Mouse (Mus musculus) kidney, embryonic 15.5 days (tissue): Measurements from ENCODE around the gene E330034G19Rik. TPM values are rescaled to one million over a fixed set of nuclear protein-coding genes. Genes with fewer than 3 reads are reported as not detected.
"Not testable (repeated sequence)": the region's sequence is repeated elsewhere in the genome, so short reads cannot be mapped to it uniquely, and the experiment has no call there.

Experiments used
- ATAC-seq: fragments of 200-750 bp; cut with Nextera tagmentation; replicated peaks from 2 replicates; pipeline ENCODE4 v1.8.0; 2017; ENCODE audit warnings: moderate TSS enrichment; ENCODE audit not compliant: low FRiP score
- H3K27ac ChIP-seq: fragments of 300-500 bp; sonication (generic); 2 replicates; pipeline ENCODE4 v1.5.1; 2015; ENCODE audit warnings: mild to moderate bottlenecking, inconsistent platforms
- H3K27me3 ChIP-seq: fragments of 300-500 bp; sonication (generic); 2 replicates; pipeline ENCODE4 v1.6.1; 2015; ENCODE audit warnings: inconsistent platforms
- H3K36me3 ChIP-seq: fragments of 300-500 bp; sonication (generic); 2 replicates; pipeline ENCODE4 v1.6.1; 2015; ENCODE audit warnings: inconsistent platforms
- H3K4me1 ChIP-seq: fragments of 300-500 bp; sonication (generic); 2 replicates; pipeline ENCODE4 v1.6.1; 2015; ENCODE audit warnings: inconsistent platforms
- H3K4me2 ChIP-seq: fragments of 300-500 bp; sonication (generic); 2 replicates; pipeline ENCODE4 v1.6.1; 2015; ENCODE audit warnings: moderate library complexity, mild to moderate bottlenecking, inconsistent platforms
- H3K4me3 ChIP-seq: fragments of 300-500 bp; sonication (generic); replicated peaks from 2 replicates; pipeline ENCODE4 v1.5.1; 2015; ENCODE audit warnings: mild to moderate bottlenecking, inconsistent platforms
- H3K9ac ChIP-seq: fragments of 300-500 bp; sonication (generic); 2 replicates; pipeline ENCODE4 v1.6.1; 2015; ENCODE audit warnings: mild to moderate bottlenecking, inconsistent platforms
- H3K9me3 ChIP-seq: fragments of 300-500 bp; sonication (generic); replicated peaks from 2 replicates; pipeline ENCODE4 v1.6.1; 2016; ENCODE audit warnings: inconsistent platforms
- whole genome bisulfite sequencing: fragments of 180-500 bp; shearing (Covaris S2); methylation state at CpG from one replicate; pipeline ENCODE4 v1.1.7; 2015; ENCODE audit warnings: mixed read lengths; 5-methylcytosine and 5-hydroxymethylcytosine counted together
- polyA plus RNA-seq: library from polyadenylated mRNA; unstranded; fragments of >200 nt; fragmentation: Nextera tagmentation; extraction: Ambion mirVana; gene quantifications from 2 replicates; pipeline ENCODE4 v1.2.1, GENCODE M21; 2015

The E330034G19Rik gene
- polyA plus RNA-seq, 1 experiment from 2014 or later: not detected

- H3K27ac ChIP-seq: no peak overlapping the region
- no peak overlapping the region for H3K4me2 ChIP-seq
- no peaks in the 10 kb centered on the region for H3K4me1 ChIP-seq
- no peaks in the 10 kb centered on the region for H3K9me3 ChIP-seq
- ATAC-seq: no peak
- no peak overlapping the region for H3K4me3 ChIP-seq
- peaks cover 5% of the 10 kb centered on the region for H3K27me3 ChIP-seq
- 57% methylated on average over 2 of the region's 2 CpGs for WGBS
- H3K36me3 ChIP-seq: no peaks in the 10 kb centered on the region
- H3K9ac ChIP-seq: no peak overlapping the region
Observed at GRCm38 (mm10) chr14:24273575-24273974, 19.4 kb upstream of the E330034G19Rik start.

DNA sequence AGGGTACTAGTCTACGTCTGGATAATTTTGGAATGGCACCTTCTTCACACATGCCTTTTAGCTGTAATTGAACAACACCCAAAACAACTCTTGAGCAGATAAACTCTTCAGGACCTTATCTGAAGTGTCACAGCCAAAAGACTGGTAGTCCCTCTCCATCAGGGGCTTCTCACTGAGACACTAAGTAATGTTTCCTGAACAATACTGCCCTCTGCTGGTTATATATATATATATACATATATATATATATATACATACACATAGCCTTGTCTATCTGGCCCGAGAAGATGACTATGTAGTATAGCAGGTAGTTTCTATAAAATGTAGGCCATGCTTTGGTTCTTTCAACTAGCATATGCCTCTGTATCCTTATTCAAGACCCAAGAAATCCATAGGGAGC is 17.5 kb upstream of the E330034G19Rik start:
- no peak overlapping the region for H3K27ac ChIP-seq
- no peak for ATAC-seq
- WGBS: 45% methylated on average over 2 of the region's 2 CpGs
- no peak overlapping the region for H3K4me3 ChIP-seq
- H3K27me3 ChIP-seq: peaks cover 5% of the 10 kb centered on the region
- no peak overlapping the region for H3K4me2 ChIP-seq
- no peaks in the 10 kb centered on the region for H3K9me3 ChIP-seq
- H3K4me1 ChIP-seq: no peaks in the 10 kb centered on the region
- no peak overlapping the region for H3K9ac ChIP-seq
- no peaks in the 10 kb centered on the region for H3K36me3 ChIP-seq

DNA sequence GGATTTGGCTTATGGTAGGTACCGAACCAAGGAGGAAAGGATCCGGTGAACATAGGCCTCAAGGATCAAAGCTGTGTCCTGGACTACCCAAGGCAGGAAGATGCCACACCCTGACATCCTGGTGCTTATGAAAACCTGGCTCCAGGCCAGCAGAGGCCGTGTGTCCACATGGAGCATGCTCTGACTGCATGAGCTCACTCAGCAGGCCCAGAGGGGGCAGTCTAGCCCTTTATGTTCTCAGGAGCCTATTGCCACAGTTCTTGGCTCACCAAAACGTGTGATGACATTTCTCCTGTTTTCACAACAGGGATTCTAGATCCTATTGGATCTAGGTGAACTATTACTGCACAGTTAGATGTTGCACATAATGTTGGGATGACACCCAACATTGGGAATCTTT is 11.7 kb upstream of the E330034G19Rik start:
- Histone ChIP-seq H3K36me3 (no peaks in the 10 kb centered on the region), H3K9me3 (no peaks in the 10 kb centered on the region), H3K27me3 (no peaks in the 10 kb centered on the region), H3K9ac (no peak overlapping the region), H3K27ac (no peak overlapping the region), H3K4me3 (no peak overlapping the region), H3K4me2 (no peak overlapping the region), H3K4me1 (no peaks in the 10 kb centered on the region)
- WGBS: 70% methylated on average over 4 of the region's 4 CpGs
- ATAC-seq: no peak

GRCm38 (mm10) chr14:24282276-24282675 is 10.7 kb upstream of the E330034G19Rik start:
- Histone ChIP-seq H3K27me3 (no peaks in the 10 kb centered on the region), H3K9ac (no peak overlapping the region), H3K4me3 (no peak overlapping the region), H3K36me3 (no peaks in the 10 kb centered on the region), H3K4me2 (no peak overlapping the region), H3K9me3 (no peaks in the 10 kb centered on the region), H3K27ac (no peak overlapping the region), H3K4me1 (no peaks in the 10 kb centered on the region)
- no peak for ATAC-seq
- 73% methylated on average over 3 of the region's 3 CpGs for WGBS

- Histone ChIP-seq H3K9me3 (no peaks in the 10 kb centered on the region), H3K4me1 (no peaks in the 10 kb centered on the region), H3K9ac (no peak overlapping the region), H3K36me3 (no peaks in the 10 kb centered on the region), H3K27me3 (no peaks in the 10 kb centered on the region), H3K27ac (no peak overlapping the region), H3K4me2 (no peak overlapping the region), H3K4me3 (no peak overlapping the region)
- WGBS: 71% methylated on average over 4 of the region's 4 CpGs
- no peak for ATAC-seq
Observed at GRCm38 (mm10) chr14:24286136-24286535, 6.9 kb upstream of the E330034G19Rik start.

GRCm38 (mm10) chr14:24290726-24291125 is 2.3 kb upstream of the E330034G19Rik start:
- H3K4me2 ChIP-seq: no peak overlapping the region
- no peak overlapping the region for H3K9ac ChIP-seq
- H3K27me3 ChIP-seq: no peaks in the 10 kb centered on the region
- H3K36me3 ChIP-seq: no peaks in the 10 kb centered on the region
- H3K27ac ChIP-seq: no peak overlapping the region
- no peak overlapping the region for H3K4me3 ChIP-seq
- no peak for ATAC-seq
- H3K4me1 ChIP-seq: no peaks in the 10 kb centered on the region
- H3K9me3 ChIP-seq: no peaks in the 10 kb centered on the region

DNA sequence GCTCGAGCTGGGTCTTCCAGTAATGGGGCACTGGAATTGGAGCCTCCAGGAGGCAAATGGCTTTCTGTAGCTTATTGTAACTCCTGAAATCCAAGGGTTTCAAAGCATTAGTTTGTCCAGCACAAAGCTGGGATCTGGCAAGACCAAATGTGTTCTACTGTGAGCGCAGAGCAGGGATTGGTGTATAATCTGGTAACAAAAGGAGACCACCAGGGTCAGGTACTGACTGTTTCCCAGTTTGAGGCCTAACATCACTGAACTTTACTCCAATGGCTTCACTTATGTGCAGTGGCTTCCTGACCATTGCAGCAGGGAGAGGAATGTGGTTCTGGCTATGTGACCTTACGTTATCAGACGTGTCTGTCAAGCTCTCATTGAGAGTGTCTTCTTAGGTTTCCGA is 617 bp downstream of the E330034G19Rik start:
- H3K9ac ChIP-seq: no peak overlapping the region
- WGBS: 79% methylated on average over 5 of the region's 5 CpGs
- H3K27ac ChIP-seq: no peak overlapping the region
- no peak for ATAC-seq
- no peak overlapping the region for H3K4me2 ChIP-seq
- H3K9me3 ChIP-seq: no peaks in the 10 kb centered on the region
- H3K4me1 ChIP-seq: no peaks in the 10 kb centered on the region
- H3K27me3 ChIP-seq: no peaks in the 10 kb centered on the region
- no peak overlapping the region for H3K4me3 ChIP-seq
- H3K36me3 ChIP-seq: no peaks in the 10 kb centered on the region

DNA sequence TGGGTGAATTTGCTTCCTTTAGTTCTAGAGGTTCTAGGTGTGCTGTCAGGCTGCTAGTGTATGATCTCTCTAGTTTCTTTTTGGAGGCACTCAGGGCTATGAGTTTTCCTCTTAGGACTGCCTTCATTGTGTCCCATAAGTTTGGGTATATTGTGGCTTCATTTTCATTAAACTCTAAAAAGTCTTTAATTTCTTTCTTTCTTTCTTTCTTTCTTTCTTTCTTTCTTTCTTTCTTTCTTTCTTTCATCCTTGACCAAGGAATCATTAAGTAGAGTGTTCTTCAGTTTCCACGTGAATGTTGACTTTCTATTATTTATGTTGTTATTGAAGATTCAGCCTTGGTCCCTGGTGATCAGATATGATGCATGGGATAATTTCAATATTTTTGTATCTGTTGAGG is 9.1 kb downstream of the E330034G19Rik start:
- 80% methylated on average over 1 of the region's 1 CpGs for WGBS
- ATAC-seq, H3K9ac ChIP-seq, H3K27ac ChIP-seq, H3K36me3 ChIP-seq, H3K4me3 ChIP-seq, H3K9me3 ChIP-seq, H3K4me1 ChIP-seq, H3K4me2 ChIP-seq, H3K27me3 ChIP-seq: not testable (repeated sequence)

DNA sequence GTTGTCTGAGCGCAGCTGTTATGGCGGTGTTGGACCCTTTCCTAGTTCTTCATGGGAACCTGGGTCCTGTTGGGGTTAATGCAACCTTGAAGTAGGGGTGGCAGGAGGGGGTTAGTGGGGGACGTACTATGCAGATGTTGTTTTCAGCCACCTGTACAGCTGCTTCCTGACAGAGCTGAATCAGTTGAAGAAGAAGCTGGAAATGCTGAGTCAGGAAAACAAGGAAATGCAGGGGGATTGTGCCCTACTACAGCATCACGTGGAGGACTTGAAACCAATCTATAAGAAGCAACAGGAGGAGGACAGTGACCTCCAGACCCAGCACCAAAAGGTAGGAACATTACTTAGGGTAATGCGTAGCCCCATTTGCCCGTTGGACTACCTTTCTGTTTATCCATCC is 13.7 kb downstream of the E330034G19Rik start:
- H3K4me3 ChIP-seq: no peak overlapping the region
- no peak overlapping the region for H3K27ac ChIP-seq
- no peaks in the 10 kb centered on the region for H3K9me3 ChIP-seq
- H3K9ac ChIP-seq: no peak overlapping the region
- 81% methylated on average over 6 of the region's 6 CpGs for WGBS
- no peak overlapping the region for H3K4me2 ChIP-seq
- no peaks in the 10 kb centered on the region for H3K36me3 ChIP-seq
- no peaks in the 10 kb centered on the region for H3K27me3 ChIP-seq
- no peak for ATAC-seq
- H3K4me1 ChIP-seq: no peaks in the 10 kb centered on the region

- no peak overlapping the region for H3K27ac ChIP-seq
- H3K36me3 ChIP-seq: no peaks in the 10 kb centered on the region
- H3K9me3 ChIP-seq: no peaks in the 10 kb centered on the region
- no peaks in the 10 kb centered on the region for H3K4me1 ChIP-seq
- no peak overlapping the region for H3K9ac ChIP-seq
- H3K4me2 ChIP-seq: no peak overlapping the region
- H3K4me3 ChIP-seq: no peak overlapping the region
- H3K27me3 ChIP-seq: no peaks in the 10 kb centered on the region
- WGBS: 79% methylated on average over 1 of the region's 1 CpGs
- no peak for ATAC-seq
Observed at GRCm38 (mm10) chr14:24307146-24307545, 14.1 kb downstream of the E330034G19Rik start.

DNA sequence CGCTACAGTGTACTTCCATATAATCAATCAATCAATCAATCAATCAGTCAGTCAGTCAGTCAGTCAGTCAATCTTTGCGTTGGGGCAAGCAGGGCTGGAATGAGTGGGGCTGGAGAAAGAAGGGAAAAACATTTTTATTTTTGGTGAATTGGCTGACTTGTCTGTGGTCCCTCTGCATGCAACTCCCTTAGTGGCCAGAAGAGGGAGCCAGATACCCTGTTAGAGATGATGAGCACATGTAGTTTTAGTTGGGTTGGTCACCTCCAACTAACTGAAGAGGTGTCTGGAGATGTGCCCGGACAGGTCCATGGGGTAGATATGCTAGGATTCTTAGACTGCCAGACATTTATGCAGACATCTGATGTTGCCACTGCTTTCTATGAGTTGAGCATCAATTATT is 18.1 kb downstream of the E330034G19Rik start:
- Histone ChIP-seq H3K27me3 (no peaks in the 10 kb centered on the region), H3K9me3 (no peaks in the 10 kb centered on the region), H3K27ac (no peak overlapping the region), H3K4me3 (no peak overlapping the region), H3K4me1 (no peaks in the 10 kb centered on the region), H3K4me2 (no peak overlapping the region), H3K36me3 (no peaks in the 10 kb centered on the region), H3K9ac (no peak overlapping the region)
- 34% methylated on average over 3 of the region's 3 CpGs for WGBS
- ATAC-seq: no peak

GRCm38 (mm10) chr14:24347007-24347406 is 54.0 kb downstream of the E330034G19Rik start:
- not testable (repeated sequence) for H3K27ac ChIP-seq, H3K27me3 ChIP-seq, H3K36me3 ChIP-seq, ATAC-seq, H3K9me3 ChIP-seq, H3K4me1 ChIP-seq, H3K9ac ChIP-seq, H3K4me3 ChIP-seq, H3K4me2 ChIP-seq
- WGBS: 92% methylated on average over 3 of the region's 3 CpGs

- H3K9me3 ChIP-seq: no peaks in the 10 kb centered on the region
- no peak overlapping the region for H3K9ac ChIP-seq
- ATAC-seq: no peak
- H3K4me1 ChIP-seq: no peaks in the 10 kb centered on the region
- H3K36me3 ChIP-seq: no peaks in the 10 kb centered on the region
- H3K4me2 ChIP-seq: no peak overlapping the region
- WGBS: 65% methylated on average over 22 of the region's 22 CpGs
- H3K27ac ChIP-seq: no peak overlapping the region
- no peak overlapping the region for H3K4me3 ChIP-seq
- H3K27me3 ChIP-seq: no peaks in the 10 kb centered on the region
Observed at GRCm38 (mm10) chr14:24358295-24358951, 65.4 kb downstream of the E330034G19Rik start.
